Mouse (Mus musculus): ENCODE measurements at regions not wholly inside any gene's neighbourhood (a gene's known extent, or its start where the extent isn't known, plus 50 kb on each side); places are given as distances from the start of the nearest gene placed in this dataset.

DNA sequence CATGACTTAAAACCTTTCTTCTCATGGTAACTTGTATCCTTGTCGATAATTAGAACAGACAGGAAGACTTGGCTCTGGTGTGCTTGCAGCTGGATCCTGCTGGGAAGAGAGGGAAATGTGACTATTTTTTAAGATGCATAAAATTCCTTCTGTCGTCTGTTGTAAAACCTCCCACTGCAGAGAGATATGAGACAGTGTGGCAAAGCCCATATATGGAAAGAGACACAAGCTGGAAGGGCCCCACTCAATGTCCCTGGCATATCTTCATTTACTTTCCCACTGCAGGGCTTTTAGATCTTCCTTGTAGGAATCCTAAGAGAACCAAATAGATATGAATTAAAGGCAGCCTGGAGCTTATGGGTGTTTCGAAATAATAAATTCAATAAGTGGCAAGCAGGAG lies 87.8 kb downstream of the Dad1 start:
- no peak for DNase-seq (ENCODE audit: low spot score)
- WGBS, result 33% methylated on average over 3 of the region's 3 CpGs
- H3K36me3 ChIP-seq (replicated peaks; ENCODE audit: control insufficient read depth, insufficient read depth, low read length), result no peaks in the 10 kb centered on the region
- H3K9me3 ChIP-seq (replicated peaks; ENCODE audit: control insufficient read depth, low read length), result no peaks in the 10 kb centered on the region
- TF ChIP-seq CTCF (IDR thresholded peaks at IDR 0.05; ENCODE audit: low read depth), result no peak
- no peak for TF ChIP-seq EP300 (IDR thresholded peaks at IDR 0.05; ENCODE audit: low read depth)
- H3K4me1 ChIP-seq (ENCODE audit: control insufficient read depth, insufficient read depth), result peaks cover 10% of the 10 kb centered on the region; the same call in 1 of the 2 replicates
- no peak overlapping the region for H3K4me3 ChIP-seq (ENCODE audit: low read depth, low read length)
- no peak overlapping the region for H3K27ac ChIP-seq (ENCODE audit: low read depth)
- no peaks in the 10 kb centered on the region for H3K27me3 ChIP-seq (ENCODE audit: control insufficient read depth, insufficient read depth, low read length)
- H3K9ac ChIP-seq (replicated peaks; ENCODE audit: low read depth, low read length), result no peak overlapping the region
- H3K4me2 ChIP-seq (ENCODE audit: low read depth, low read length), result no peak overlapping the region
- ATAC-seq (ENCODE audit: insufficient read depth, low read depth), result no peak

DNA sequence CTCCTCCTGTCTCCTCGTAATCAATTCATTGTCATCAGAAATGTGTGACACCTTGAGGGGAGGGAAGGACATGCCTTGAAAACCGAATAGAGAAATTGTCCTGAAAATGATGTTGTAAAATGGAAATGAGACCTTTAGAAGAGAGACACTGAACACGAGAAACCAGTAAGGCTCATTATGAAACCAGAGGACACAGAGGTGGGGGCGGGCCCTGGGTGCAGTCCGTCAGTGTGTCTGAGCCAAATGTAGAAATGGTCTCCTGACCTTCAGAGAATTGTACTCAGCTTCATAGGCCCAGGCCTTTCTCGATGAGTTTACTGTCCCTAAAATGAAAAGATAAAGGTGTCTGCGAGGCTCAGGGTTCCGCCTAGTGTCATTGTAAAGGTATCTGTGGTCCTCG lies 89.0 kb downstream of the Dad1 start:
- DNase-seq (ENCODE audit: low spot score), result no peak

DNA sequence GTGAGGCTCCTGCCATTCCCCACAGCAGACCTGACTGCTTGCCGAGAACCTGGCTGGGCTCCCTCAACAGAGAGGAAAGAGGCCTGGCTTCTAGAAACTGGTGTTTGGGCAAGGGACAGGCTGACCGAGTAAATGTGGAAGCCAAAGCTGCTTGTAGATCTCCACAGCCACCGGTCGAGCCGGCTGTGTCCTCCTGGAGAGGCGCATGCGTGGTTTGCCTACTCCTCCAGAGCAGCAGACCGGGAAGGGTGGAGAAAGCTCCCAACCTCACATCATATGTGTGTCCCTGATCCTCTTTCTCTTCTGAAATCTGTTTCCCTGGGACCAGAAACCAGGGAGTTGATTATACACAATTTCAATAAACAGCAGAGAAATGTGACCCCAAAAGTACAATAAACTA lies 92.0 kb downstream of the Dad1 start:
- no peak overlapping the region for H3K27ac ChIP-seq (ENCODE audit: low read depth)
- H3K27me3 ChIP-seq (ENCODE audit: control insufficient read depth, insufficient read depth, low read length), result no peaks in the 10 kb centered on the region
- no peak overlapping the region for H3K4me2 ChIP-seq (ENCODE audit: low read depth, low read length)
- 64% methylated on average over 8 of the region's 8 CpGs for WGBS
- DNase-seq (ENCODE audit: low spot score) (no peak), ATAC-seq (ENCODE audit: insufficient read depth, low read depth) (no peak)
- TF ChIP-seq CTCF (IDR thresholded peaks at IDR 0.05; ENCODE audit: low read depth), result no peak
- TF ChIP-seq EP300 (IDR thresholded peaks at IDR 0.05; ENCODE audit: low read depth), result no peak
- no peaks in the 10 kb centered on the region for H3K36me3 ChIP-seq (replicated peaks; ENCODE audit: control insufficient read depth, insufficient read depth, low read length)
- H3K4me1 ChIP-seq (ENCODE audit: control insufficient read depth, insufficient read depth), result no peaks in the 10 kb centered on the region
- H3K4me3 ChIP-seq (ENCODE audit: low read depth, low read length), result no peak overlapping the region
- H3K9me3 ChIP-seq (replicated peaks; ENCODE audit: control insufficient read depth, low read length), result no peaks in the 10 kb centered on the region
- H3K9ac ChIP-seq (replicated peaks; ENCODE audit: low read depth, low read length), result no peak overlapping the region

More for the DNA sequence above, 89.0 kb downstream of the Dad1 start:
- peaks cover 10% of the 10 kb centered on the region; the same call in 1 of the 2 replicates for H3K4me1 ChIP-seq (ENCODE audit: control insufficient read depth, insufficient read depth)
- no peak overlapping the region for H3K9ac ChIP-seq (replicated peaks; ENCODE audit: low read depth, low read length)
- H3K9me3 ChIP-seq (replicated peaks; ENCODE audit: control insufficient read depth, low read length), result no peaks in the 10 kb centered on the region
- H3K4me2 ChIP-seq (ENCODE audit: low read depth, low read length), result no peak overlapping the region
- TF ChIP-seq EP300 (IDR thresholded peaks at IDR 0.05; ENCODE audit: low read depth) (no peak), CTCF (IDR thresholded peaks at IDR 0.05; ENCODE audit: low read depth) (no peak)
- H3K36me3 ChIP-seq (replicated peaks; ENCODE audit: control insufficient read depth, insufficient read depth, low read length), result no peaks in the 10 kb centered on the region
- WGBS, result 82% methylated on average over 9 of the region's 9 CpGs
- no peak for ATAC-seq (ENCODE audit: insufficient read depth, low read depth)
- no peak overlapping the region for H3K27ac ChIP-seq (ENCODE audit: low read depth)
- no peaks in the 10 kb centered on the region for H3K27me3 ChIP-seq (ENCODE audit: control insufficient read depth, insufficient read depth, low read length)
- no peak overlapping the region for H3K4me3 ChIP-seq (ENCODE audit: low read depth, low read length)

DNA sequence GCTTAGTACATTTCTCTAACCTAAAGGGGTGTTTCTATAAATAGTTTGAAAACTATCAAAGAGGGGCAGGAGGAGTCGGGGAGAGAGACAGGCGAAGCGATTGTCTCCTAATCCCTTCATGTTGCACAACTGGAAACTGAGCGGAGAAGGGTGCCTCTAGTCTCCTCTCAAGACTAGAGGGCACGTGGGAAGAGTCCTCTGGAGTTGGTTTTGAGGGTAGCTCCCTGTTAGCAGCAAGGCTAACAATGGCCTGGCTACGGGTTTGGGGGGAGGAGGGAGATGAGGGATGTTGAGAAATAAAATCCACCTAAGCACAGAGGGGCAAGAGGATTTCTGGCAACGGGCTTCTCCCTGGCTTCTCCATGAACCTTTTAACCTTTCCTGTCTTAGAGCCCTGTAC lies 92.7 kb downstream of the Dad1 start:
- no peak overlapping the region for H3K27ac ChIP-seq (ENCODE audit: low read depth)
- ATAC-seq (ENCODE audit: insufficient read depth, low read depth), result no peak
- WGBS, result 56% methylated on average over 7 of the region's 7 CpGs

DNA sequence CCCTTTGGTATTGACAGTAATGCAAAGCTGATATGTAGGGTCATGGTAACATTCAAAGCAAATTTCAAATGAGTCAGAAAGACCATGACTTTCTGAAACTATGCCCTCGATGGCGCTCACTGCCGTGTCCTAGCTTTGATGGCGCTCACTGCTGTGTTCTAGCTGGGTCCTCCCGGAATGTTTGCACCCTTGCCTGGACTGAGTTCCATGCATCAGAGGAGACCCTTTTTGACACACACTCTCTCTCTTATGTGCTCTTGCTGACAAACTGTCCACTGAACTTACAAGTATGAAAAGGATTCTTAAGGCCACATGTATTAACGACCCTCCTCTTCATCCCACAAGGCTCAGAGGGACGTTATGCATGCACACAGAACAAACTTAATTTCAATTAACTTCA lies 94.1 kb downstream of the Dad1 start:
- 95% methylated on average over 7 of the region's 7 CpGs for WGBS
- Histone ChIP-seq H3K27me3 (ENCODE audit: control insufficient read depth, insufficient read depth, low read length) (no peaks in the 10 kb centered on the region), H3K9ac (replicated peaks; ENCODE audit: low read depth, low read length) (no peak overlapping the region), H3K27ac (ENCODE audit: low read depth) (no peak overlapping the region), H3K4me1 (ENCODE audit: control insufficient read depth, insufficient read depth) (no peaks in the 10 kb centered on the region), H3K4me2 (ENCODE audit: low read depth, low read length) (no peak overlapping the region), H3K4me3 (ENCODE audit: low read depth, low read length) (no peak overlapping the region), H3K9me3 (replicated peaks; ENCODE audit: control insufficient read depth, low read length) (no peaks in the 10 kb centered on the region), H3K36me3 (replicated peaks; ENCODE audit: control insufficient read depth, insufficient read depth, low read length) (no peaks in the 10 kb centered on the region)
- DNase-seq (ENCODE audit: low spot score), result no peak
- TF ChIP-seq CTCF (IDR thresholded peaks at IDR 0.05; ENCODE audit: low read depth) (no peak), EP300 (IDR thresholded peaks at IDR 0.05; ENCODE audit: low read depth) (no peak)
- ATAC-seq (ENCODE audit: insufficient read depth, low read depth), result no peak

More for the DNA sequence above, 92.7 kb downstream of the Dad1 start:
- H3K4me2 ChIP-seq (ENCODE audit: low read depth, low read length), result no peak overlapping the region
- H3K9ac ChIP-seq (replicated peaks; ENCODE audit: low read depth, low read length), result no peak overlapping the region
- TF ChIP-seq CTCF (IDR thresholded peaks at IDR 0.05; ENCODE audit: low read depth) (no peak), EP300 (IDR thresholded peaks at IDR 0.05; ENCODE audit: low read depth) (no peak)
- H3K4me1 ChIP-seq (ENCODE audit: control insufficient read depth, insufficient read depth), result no peaks in the 10 kb centered on the region
- H3K36me3 ChIP-seq (replicated peaks; ENCODE audit: control insufficient read depth, insufficient read depth, low read length), result no peaks in the 10 kb centered on the region
- DNase-seq (ENCODE audit: low spot score), result no peak
- H3K9me3 ChIP-seq (replicated peaks; ENCODE audit: control insufficient read depth, low read length), result no peaks in the 10 kb centered on the region
- H3K27me3 ChIP-seq (ENCODE audit: control insufficient read depth, insufficient read depth, low read length), result no peaks in the 10 kb centered on the region
- no peak overlapping the region for H3K4me3 ChIP-seq (ENCODE audit: low read depth, low read length)

DNA sequence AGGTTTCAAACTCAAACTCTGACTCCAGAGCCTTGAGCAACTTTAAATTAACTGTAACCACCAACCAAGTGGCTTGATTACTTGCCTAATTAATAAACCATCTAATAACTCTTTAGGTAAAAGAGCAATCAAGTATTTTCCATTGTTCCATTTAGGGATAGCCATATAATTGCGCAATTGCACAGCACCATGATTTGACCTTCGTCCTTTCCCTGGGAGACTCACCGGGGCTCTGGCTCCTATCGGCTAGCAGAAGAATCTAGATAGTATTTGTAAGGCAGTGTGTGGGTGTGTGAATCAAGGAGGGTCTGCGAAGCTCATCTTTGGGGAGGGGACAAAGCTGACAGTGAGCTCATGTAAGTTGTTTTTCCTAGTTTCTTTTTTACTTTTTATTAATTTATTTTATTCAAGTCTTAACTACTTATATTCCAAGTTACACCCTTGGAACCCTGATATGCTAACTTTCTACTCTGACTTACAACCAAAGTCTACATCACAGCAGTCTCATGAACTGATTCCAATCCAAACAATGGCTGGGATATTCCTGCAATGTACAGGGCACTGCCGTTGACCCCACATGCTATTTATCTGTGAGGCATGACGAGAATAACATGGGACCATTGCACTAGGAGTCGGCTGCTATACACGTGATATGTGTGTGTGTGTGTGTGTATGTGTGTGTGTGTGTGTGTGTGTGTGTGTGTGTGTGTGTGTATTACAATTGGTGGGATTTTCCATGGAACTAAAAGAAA lies 95.5 kb downstream of the Dad1 start:
- Histone ChIP-seq H3K36me3 (replicated peaks; ENCODE audit: control insufficient read depth, insufficient read depth, low read length) (no peaks in the 10 kb centered on the region), H3K4me1 (ENCODE audit: control insufficient read depth, insufficient read depth) (no peaks in the 10 kb centered on the region), H3K27me3 (ENCODE audit: control insufficient read depth, insufficient read depth, low read length) (no peaks in the 10 kb centered on the region), H3K9me3 (replicated peaks; ENCODE audit: control insufficient read depth, low read length) (no peaks in the 10 kb centered on the region), H3K9ac (replicated peaks; ENCODE audit: low read depth, low read length) (no peak overlapping the region), H3K27ac (ENCODE audit: low read depth) (no peak overlapping the region), H3K4me2 (ENCODE audit: low read depth, low read length) (no peak overlapping the region), H3K4me3 (ENCODE audit: low read depth, low read length) (no peak overlapping the region)
- TF ChIP-seq EP300 (IDR thresholded peaks at IDR 0.05; ENCODE audit: low read depth), result no peak
- no peak for TF ChIP-seq CTCF (IDR thresholded peaks at IDR 0.05; ENCODE audit: low read depth)
- no peak for DNase-seq (ENCODE audit: low spot score)
- 50% methylated on average over 9 of the region's 9 CpGs for WGBS
- no peak for ATAC-seq (ENCODE audit: insufficient read depth, low read depth)

All from heart, postnatal 0 days (tissue).